Mouse (Mus musculus) MEL (cell line): ENCODE data around the gene Ppp1r18.

Source experiments
- CHD2 ChIP-seq: IDR thresholded peaks from 2 replicates; pipeline ENCODE4 v1.6.1; 2011; ENCODE audit warnings: low read length, improper control_type of control experiment
- CTCF ChIP-seq, 3 experiments: IDR thresholded peaks in 2 of 3; conservative IDR thresholded peaks in 1 of 3; 2 replicates each; pipeline ENCODE4 v1.5.1; 2011 to 2012; ENCODE audit warnings: low read length in 3 of 3, low read depth in 2 of 3, mild to moderate bottlenecking in 2 of 3, improper control_type of control experiment in 1 of 3, inconsistent platforms in 1 of 3, mixed read lengths in 1 of 3, moderate library complexity in 1 of 3; ENCODE audit not compliant: control insufficient read depth in 1 of 3, insufficient read depth in 1 of 3, poor library complexity in 1 of 3, severe bottlenecking in 1 of 3
- EP300 ChIP-seq, 2 experiments: IDR thresholded peaks; 2 replicates each; pipeline ENCODE4 v1.6.1; 2011; ENCODE audit warnings: improper control_type of control experiment in 2 of 2, low read length in 2 of 2, low read depth in 1 of 2, mild to moderate bottlenecking in 1 of 2
- HCFC1 ChIP-seq: IDR thresholded peaks from 2 replicates; pipeline ENCODE4 v1.6.1; 2012; ENCODE audit warnings: low read depth, mild to moderate bottlenecking, inconsistent platforms, low read length, improper control_type of control experiment, moderate library complexity
- MEF2A ChIP-seq: IDR thresholded peaks from 2 replicates; pipeline ENCODE4 v1.6.1; 2014; ENCODE audit warnings: low read depth, mild to moderate bottlenecking, inconsistent platforms, low read length, improper control_type of control experiment; ENCODE audit not compliant: poor library complexity, insufficient replicate concordance, severe bottlenecking; ENCODE audit errors: extremely low read depth
- POLR2A ChIP-seq, 2 experiments: IDR thresholded peaks; 2 replicates each; pipeline ENCODE4 v1.6.1; 2011 to 2012; ENCODE audit warnings: low read length in 2 of 2, mild to moderate bottlenecking in 2 of 2, control low read depth in 1 of 2, improper control_type of control experiment in 1 of 2, low read depth in 1 of 2, moderate library complexity in 1 of 2; ENCODE audit not compliant: control insufficient read depth in 1 of 2, insufficient read depth in 1 of 2, poor library complexity in 1 of 2
- TBP ChIP-seq: IDR thresholded peaks from 2 replicates; pipeline ENCODE4 v1.8.0; 2011; ENCODE audit warnings: low read depth, low read length, improper control_type of control experiment
- TCF12 ChIP-seq: IDR thresholded peaks from 2 replicates; pipeline ENCODE4 v1.6.1; 2014; ENCODE audit warnings: low read depth, mild to moderate bottlenecking, inconsistent platforms, low read length, improper control_type of control experiment, moderate library complexity
- ZNF384 ChIP-seq: IDR thresholded peaks from 2 replicates; pipeline ENCODE4 v1.6.1; 2012; ENCODE audit warnings: low read depth, mild to moderate bottlenecking, inconsistent platforms, low read length, improper control_type of control experiment

GRCm38 (mm10) chr17:35840561-35840960 is 24.8 kb upstream of the Ppp1r18 start:
- TF ChIP-seq TCF12: no peak
- no peak for TF ChIP-seq HCFC1
- no peak for TF ChIP-seq POLR2A (IDR thresholded peaks at IDR 0.05; ENCODE audit: control insufficient read depth in 1 of 2, insufficient read depth in 1 of 2, low read depth in 1 of 2, low read length in 2 of 2, poor library complexity in 1 of 2)
- no peak for TF ChIP-seq EP300 (IDR thresholded peaks at IDR 0.05; ENCODE audit: low read depth in 1 of 2, low read length in 2 of 2)
- no peak for TF ChIP-seq ZNF384
- TF ChIP-seq CHD2: no peak
- no peak for TF ChIP-seq CTCF (IDR thresholded peaks at IDR 0.05 in 2 of 3, conservative IDR thresholded peaks at IDR 0.05 in 1 of 3; ENCODE audit: control insufficient read depth in 1 of 3, insufficient read depth in 1 of 3, low read depth in 2 of 3, low read length in 3 of 3, poor library complexity in 1 of 3, severe bottlenecking in 1 of 3)
- TF ChIP-seq MEF2A: no peak
- no peak for TF ChIP-seq TBP
